Mouse (Mus musculus): ENCODE results near the gene Rps6ka2. TPM values are rescaled to one million over a fixed set of nuclear protein-coding genes. Genes with fewer than 3 reads are reported as not detected.
"Not testable (repeated sequence)": the region's sequence is repeated elsewhere in the genome, so short reads cannot be mapped to it uniquely, and the experiment has no call there.

The Rps6ka2 gene
- polyA plus RNA-seq, 1 experiment from 2014 or later = 12.7 TPM

- DNase-seq (ENCODE audit: low spot score); H3K27me3 ChIP-seq (replicated peaks; ENCODE audit: control insufficient read depth, insufficient read depth, low read length); H3K4me2 ChIP-seq; H3K27ac ChIP-seq (ENCODE audit: low read depth, low read length); H3K9me3 ChIP-seq (ENCODE audit: control insufficient read depth, low read length); H3K36me3 ChIP-seq (ENCODE audit: control insufficient read depth, insufficient read depth, low read length); ATAC-seq (replicated peaks; ENCODE audit: low FRiP score); H3K4me1 ChIP-seq (replicated peaks; ENCODE audit: control insufficient read depth, insufficient read depth, low read length); H3K4me3 ChIP-seq (ENCODE audit: low read depth, low read length); H3K9ac ChIP-seq (ENCODE audit: low read depth, low read length): not testable (repeated sequence)
- WGBS = 82% methylated on average over 3 of the region's 5 CpGs
Measured at GRCm38 (mm10) chr17:7324346-7324745, 154.4 kb downstream of the Rps6ka2 start, which contains the start of gene Tcp10a. Gene Tcp10a, plus strand, starts transcription at chr17:7324646.

- H3K27me3 ChIP-seq (replicated peaks; ENCODE audit: control insufficient read depth, insufficient read depth, low read length); H3K4me2 ChIP-seq; ATAC-seq (replicated peaks; ENCODE audit: low FRiP score); H3K9ac ChIP-seq (ENCODE audit: low read depth, low read length); H3K27ac ChIP-seq (ENCODE audit: low read depth, low read length); H3K4me1 ChIP-seq (replicated peaks; ENCODE audit: control insufficient read depth, insufficient read depth, low read length); H3K4me3 ChIP-seq (ENCODE audit: low read depth, low read length); H3K36me3 ChIP-seq (ENCODE audit: control insufficient read depth, insufficient read depth, low read length); H3K9me3 ChIP-seq (ENCODE audit: control insufficient read depth, low read length); DNase-seq (ENCODE audit: low spot score): not testable (repeated sequence)
- WGBS = 36% methylated on average over 2 of the region's 8 CpGs
Measured at GRCm38 (mm10) chr17:7326415-7326814, 156.5 kb downstream of the Rps6ka2 start.

GRCm38 (mm10) chr17:7332745-7333144, 162.8 kb downstream of the Rps6ka2 start:
- not testable (repeated sequence) for H3K9me3 ChIP-seq (ENCODE audit: control insufficient read depth, low read length); H3K27me3 ChIP-seq (replicated peaks; ENCODE audit: control insufficient read depth, insufficient read depth, low read length); H3K36me3 ChIP-seq (ENCODE audit: control insufficient read depth, insufficient read depth, low read length); H3K4me3 ChIP-seq (ENCODE audit: low read depth, low read length); DNase-seq (ENCODE audit: low spot score); ATAC-seq (replicated peaks; ENCODE audit: low FRiP score); H3K9ac ChIP-seq (ENCODE audit: low read depth, low read length); H3K4me2 ChIP-seq; H3K4me1 ChIP-seq (replicated peaks; ENCODE audit: control insufficient read depth, insufficient read depth, low read length); H3K27ac ChIP-seq (ENCODE audit: low read depth, low read length)
- 51% methylated on average over 3 of the region's 5 CpGs for WGBS

GRCm38 (mm10) chr17:7337381-7337780, 167.5 kb downstream of the Rps6ka2 start:
- H3K27ac ChIP-seq (ENCODE audit: low read depth, low read length); H3K4me3 ChIP-seq (ENCODE audit: low read depth, low read length); H3K9me3 ChIP-seq (ENCODE audit: control insufficient read depth, low read length); H3K4me2 ChIP-seq; ATAC-seq (replicated peaks; ENCODE audit: low FRiP score); H3K4me1 ChIP-seq (replicated peaks; ENCODE audit: control insufficient read depth, insufficient read depth, low read length); H3K27me3 ChIP-seq (replicated peaks; ENCODE audit: control insufficient read depth, insufficient read depth, low read length); DNase-seq (ENCODE audit: low spot score); H3K36me3 ChIP-seq (ENCODE audit: control insufficient read depth, insufficient read depth, low read length); H3K9ac ChIP-seq (ENCODE audit: low read depth, low read length): not testable (repeated sequence)
- 75% methylated on average over 7 of the region's 9 CpGs for WGBS

- 82% methylated on average over 1 of the region's 3 CpGs for WGBS
- not testable (repeated sequence) for H3K27me3 ChIP-seq (replicated peaks; ENCODE audit: control insufficient read depth, insufficient read depth, low read length); H3K27ac ChIP-seq (ENCODE audit: low read depth, low read length); H3K9ac ChIP-seq (ENCODE audit: low read depth, low read length); H3K9me3 ChIP-seq (ENCODE audit: control insufficient read depth, low read length); H3K4me1 ChIP-seq (replicated peaks; ENCODE audit: control insufficient read depth, insufficient read depth, low read length); H3K4me3 ChIP-seq (ENCODE audit: low read depth, low read length); ATAC-seq (replicated peaks; ENCODE audit: low FRiP score); H3K4me2 ChIP-seq; H3K36me3 ChIP-seq (ENCODE audit: control insufficient read depth, insufficient read depth, low read length); DNase-seq (ENCODE audit: low spot score)
Measured at GRCm38 (mm10) chr17:7348765-7349164, 178.8 kb downstream of the Rps6ka2 start.

GRCm38 (mm10) chr17:7352596-7352995, 182.7 kb downstream of the Rps6ka2 start, which contains the start of gene Ttll2:
Gene Ttll2, minus strand, starts transcription at chr17:7352696.
- not testable (repeated sequence) for H3K4me2 ChIP-seq; ATAC-seq (replicated peaks; ENCODE audit: low FRiP score); H3K4me3 ChIP-seq (ENCODE audit: low read depth, low read length); H3K4me1 ChIP-seq (replicated peaks; ENCODE audit: control insufficient read depth, insufficient read depth, low read length); H3K36me3 ChIP-seq (ENCODE audit: control insufficient read depth, insufficient read depth, low read length); H3K9ac ChIP-seq (ENCODE audit: low read depth, low read length); H3K9me3 ChIP-seq (ENCODE audit: control insufficient read depth, low read length); DNase-seq (ENCODE audit: low spot score); H3K27ac ChIP-seq (ENCODE audit: low read depth, low read length); H3K27me3 ChIP-seq (replicated peaks; ENCODE audit: control insufficient read depth, insufficient read depth, low read length)
- WGBS = 43% methylated on average over 1 of the region's 1 CpGs

Other genes with a start within 250 kb of the Rps6ka2 start
- gene Rsph3b, start 221.4 kb upstream of the Rps6ka2 start, polyA plus RNA-seq (2014; fragmentation: Nextera tagmentation; extraction: Ambion mirVana) = 28.1 and 29.6 TPM in 2 replicates
- gene Tagap1, start 209.0 kb upstream of the Rps6ka2 start, polyA plus RNA-seq (2014; fragmentation: Nextera tagmentation; extraction: Ambion mirVana) = 36.4 TPM in 2 replicates
- gene Rnaset2b, start 199.5 kb upstream of the Rps6ka2 start, polyA plus RNA-seq (2014; fragmentation: Nextera tagmentation; extraction: Ambion mirVana) = 138 and 150 TPM in 2 replicates
- 0.12 TPM in 1 of 2 replicates, not detected in the other for gene Gm49721, start 191.2 kb upstream of the Rps6ka2 start, polyA plus RNA-seq (2014; fragmentation: Nextera tagmentation; extraction: Ambion mirVana)
- not detected in 2 replicates for gene Gm1604a, start 144.5 kb upstream of the Rps6ka2 start, polyA plus RNA-seq (2014; fragmentation: Nextera tagmentation; extraction: Ambion mirVana)
- not detected in 2 replicates for gene Tcp10a, start 154.5 kb downstream of the Rps6ka2 start, polyA plus RNA-seq (2014; fragmentation: Nextera tagmentation; extraction: Ambion mirVana)
- gene Ttll2, start 182.6 kb downstream of the Rps6ka2 start, polyA plus RNA-seq (2014; fragmentation: Nextera tagmentation; extraction: Ambion mirVana) = not detected in 2 replicates
- not detected in 2 replicates for gene Gm49630, start 201.9 kb downstream of the Rps6ka2 start, polyA plus RNA-seq (2014; fragmentation: Nextera tagmentation; extraction: Ambion mirVana)
- not detected in 2 replicates for gene Unc93a2, start 215.3 kb downstream of the Rps6ka2 start, polyA plus RNA-seq (2014; fragmentation: Nextera tagmentation; extraction: Ambion mirVana)

Measured in liver, embryonic 11.5 days (tissue).